Mouse (Mus musculus) kidney, adult 2 months (tissue): Measurements from ENCODE around the gene Snx21.
A peak's percentile ranks its signal among the peaks of the same experiment; 100 is the strongest.

ENCODE experiments used
- CTCF ChIP-seq: fragments of 200-500 bp; conservative IDR thresholded peaks from 2 replicates; pipeline ENCODE4 v1.5.1; 2011; ENCODE audit warnings: low read depth, mild to moderate bottlenecking, control low read depth, low read length, moderate library complexity, mixed read lengths; ENCODE audit not compliant: insufficient read depth, insufficient read length
- POLR2A ChIP-seq: fragments of 200-500 bp; IDR thresholded peaks from one replicate; pipeline ENCODE4 v1.6.1; 2011; ENCODE audit warnings: low read depth, low read length, control low read depth

DNA sequence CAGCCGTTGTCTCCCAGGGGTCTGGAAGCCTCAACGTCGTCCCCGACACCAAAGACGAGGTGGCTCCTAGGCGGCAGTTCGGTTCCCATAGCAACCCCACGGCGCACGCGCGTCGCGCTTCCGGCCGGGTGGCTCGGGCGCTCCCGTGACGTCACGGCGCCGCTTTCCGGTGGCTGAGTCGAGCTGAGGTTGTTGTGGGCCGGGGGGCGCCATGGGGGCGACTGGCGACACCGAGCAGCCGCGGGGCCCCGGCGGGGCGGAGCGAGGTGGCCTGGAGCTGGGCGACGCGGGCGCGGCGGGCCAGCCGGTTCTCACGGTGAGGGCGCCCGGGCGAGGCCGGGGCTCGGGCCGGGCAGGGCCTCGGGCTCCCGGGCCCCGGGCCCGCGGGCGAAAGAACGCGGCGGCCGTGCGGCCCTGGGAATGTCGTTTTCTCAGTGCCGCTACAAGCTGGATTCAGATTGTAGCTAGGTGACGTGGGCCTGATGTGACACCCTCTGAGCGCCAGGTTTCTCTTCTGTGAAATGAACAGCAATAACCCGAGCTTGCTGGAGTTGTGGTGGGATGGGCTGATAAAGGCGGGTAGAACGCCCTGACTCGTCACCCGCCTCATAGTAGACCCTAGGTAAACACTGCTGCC lies 39.7 kb upstream of the Snx21 start, which contains the start of the genes Wfdc3 and Dnttip1:
- no peak for TF ChIP-seq CTCF
- peak; percentile 2 for TF ChIP-seq POLR2A
